Mouse (Mus musculus) bone marrow macrophage, adult 2 months (primary cell): Measurements from ENCODE around the gene Gna15. TPM values are rescaled to one million over a fixed set of nuclear protein-coding genes. Genes with fewer than 3 reads are reported as not detected.

Source experiments
- H3K27ac ChIP-seq: 2 replicates; pipeline ENCODE4 v1.5.1; 2012; ENCODE audit warnings: low read depth, low read length; ENCODE audit not compliant: insufficient read depth
- H3K4me1 ChIP-seq: 2 replicates; pipeline ENCODE4 v1.6.1; 2012; ENCODE audit warnings: low read length; ENCODE audit not compliant: control insufficient read depth, insufficient read depth
- H3K4me3 ChIP-seq: 2 replicates; pipeline ENCODE4 v1.5.1; 2012; ENCODE audit warnings: mild to moderate bottlenecking, low read length, moderate library complexity; ENCODE audit not compliant: insufficient read depth
- CTCF ChIP-seq: IDR thresholded peaks from 2 replicates; pipeline ENCODE4 v1.5.1; 2012; ENCODE audit warnings: low read depth, mild to moderate bottlenecking, low read length, moderate library complexity
- POLR2A ChIP-seq: IDR thresholded peaks from 2 replicates; pipeline ENCODE4 v1.6.1; 2012; ENCODE audit warnings: mild to moderate bottlenecking, low read depth, low read length, borderline replicate concordance
- polyA plus RNA-seq: library from polyadenylated mRNA; stranded (reverse); fragments of >200 nt; gene quantifications from 2 replicates; pipeline ENCODE4 v1.2.4, GENCODE M21; 2012; ENCODE audit not compliant: missing spikeins, insufficient read depth, insufficient read length

Gene Gna15
- polyA plus RNA-seq, 1 experiment: 24.2 TPM

GRCm38 (mm10) chr10:81485479-81486018 lies 38.5 kb downstream of the Gna15 start:
- no peaks in the 10 kb centered on the region for H3K4me1 ChIP-seq
- no peak overlapping the region for H3K27ac ChIP-seq

GRCm38 (mm10) chr10:81485060-81485449 lies 39.0 kb downstream of the Gna15 start:
- H3K4me1 ChIP-seq: no peaks in the 10 kb centered on the region
- no peak for TF ChIP-seq POLR2A
- TF ChIP-seq CTCF: no peak
- no peak overlapping the region for H3K27ac ChIP-seq
- no peak overlapping the region for H3K4me3 ChIP-seq

More at GRCm38 (mm10) chr10:81485479-81486018, 38.5 kb downstream of the Gna15 start:
- no peak overlapping the region for H3K4me3 ChIP-seq
- no peak for TF ChIP-seq CTCF
- TF ChIP-seq POLR2A: no peak

- no peak overlapping the region for H3K4me3 ChIP-seq
- no peak overlapping the region for H3K27ac ChIP-seq
- no peaks in the 10 kb centered on the region for H3K4me1 ChIP-seq
- TF ChIP-seq CTCF: no peak
- no peak for TF ChIP-seq POLR2A
These were observed 39.5 kb downstream of the Gna15 start for GRCm38 (mm10) chr10:81484441-81485059.

- no peak for TF ChIP-seq POLR2A
- TF ChIP-seq CTCF: peak; percentile 49
- no peaks in the 10 kb centered on the region for H3K4me1 ChIP-seq
- H3K4me3 ChIP-seq: no peak overlapping the region
- no peak overlapping the region for H3K27ac ChIP-seq
These were observed 40.0 kb downstream of the Gna15 start for GRCm38 (mm10) chr10:81483983-81484382.

GRCm38 (mm10) chr10:81482533-81482889 lies 41.5 kb downstream of the Gna15 start, which contains the start of gene Celf5:
Celf5 (minus strand) TSS chr10:81482709.
- Histone ChIP-seq H3K4me3 (peak within 1 kb of the TSS; percentile 61), H3K27ac (no peak within 1 kb of the TSS), H3K4me1 (no peaks in the 10 kb centered on the region)
- TF ChIP-seq POLR2A (no peak), CTCF (peak; percentile 60)

- Histone ChIP-seq H3K27ac (no peak overlapping the region), H3K4me3 (peak overlapping the region; percentile 61), H3K4me1 (no peaks in the 10 kb centered on the region)
- no peak for TF ChIP-seq POLR2A
These were observed 42.2 kb downstream of the Gna15 start for GRCm38 (mm10) chr10:81481605-81482532.

GRCm38 (mm10) chr10:81474461-81474860 lies 49.6 kb downstream of the Gna15 start:
- TF ChIP-seq POLR2A (no peak), CTCF (no peak)
- no peak overlapping the region for H3K4me3 ChIP-seq
- no peaks in the 10 kb centered on the region for H3K4me1 ChIP-seq
- H3K27ac ChIP-seq: no peak overlapping the region

- H3K4me3 ChIP-seq: no peak overlapping the region
- H3K27ac ChIP-seq: no peak overlapping the region
- TF ChIP-seq CTCF (no peak), POLR2A (no peak)
- H3K4me1 ChIP-seq: no peaks in the 10 kb centered on the region
These were observed 51.0 kb downstream of the Gna15 start for GRCm38 (mm10) chr10:81473003-81473451.

GRCm38 (mm10) chr10:81472403-81473002 lies 51.5 kb downstream of the Gna15 start:
- Histone ChIP-seq H3K27ac (no peak overlapping the region), H3K4me1 (no peaks in the 10 kb centered on the region), H3K4me3 (no peak overlapping the region)
- no peak for TF ChIP-seq POLR2A
- no peak for TF ChIP-seq CTCF

GRCm38 (mm10) chr10:81470454-81470853 lies 53.6 kb downstream of the Gna15 start:
- Histone ChIP-seq H3K4me3 (no peak overlapping the region), H3K4me1 (no peaks in the 10 kb centered on the region), H3K27ac (no peak overlapping the region)
- TF ChIP-seq POLR2A: no peak
- no peak for TF ChIP-seq CTCF
